Mouse (Mus musculus) erythroblast, embryonic 14.5 days (primary cell): ENCODE data around the gene Adap1.

ENCODE experiments used
- GATA1 ChIP-seq: IDR thresholded peaks from 2 replicates; pipeline ENCODE4 v1.6.1; 2012; ENCODE audit warnings: low read length, inconsistent platforms, mixed read lengths
- TAL1 ChIP-seq: IDR thresholded peaks from 3 replicates; pipeline ENCODE4 v1.6.1; 2012; ENCODE audit warnings: low read length, inconsistent platforms, mixed read lengths

DNA sequence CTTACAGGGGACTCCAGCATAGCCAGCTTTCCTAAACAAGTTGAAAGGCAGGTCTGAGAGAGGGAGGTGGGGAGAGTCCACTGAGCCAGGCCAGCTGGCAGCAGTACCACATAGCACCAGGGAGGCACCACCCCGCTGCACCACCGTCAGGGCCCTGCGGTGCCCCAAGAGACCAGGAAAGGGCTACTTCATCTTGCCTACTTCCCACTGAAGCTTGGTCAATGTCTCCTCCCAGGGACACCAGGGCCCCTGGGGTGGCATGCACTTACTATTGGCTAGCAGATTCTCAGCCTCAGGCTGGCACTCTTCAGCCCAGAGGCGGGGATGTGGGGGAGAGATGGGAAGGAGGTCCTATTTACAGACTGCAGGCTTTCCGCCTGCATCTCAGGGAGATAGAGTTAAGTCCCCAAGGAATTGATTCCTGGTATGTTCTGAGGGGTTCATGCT lies 1.4 kb downstream of the Adap1 start:
- TF ChIP-seq GATA1 (no peak), TAL1 (no peak)
